Mouse (Mus musculus) ovary, adult 18-20 months (tissue): Measurements from ENCODE around the gene Ush1g.

Experiments used
- DNase-seq: peaks from one replicate; pipeline ENCODE4 v3.0.0; 2022; ENCODE audit warnings: low spot score, mixed read lengths

Gene Ush1g

GRCm38 (mm10) chr11:115334531-115334930 lies 12.7 kb upstream of the Ush1g start, which contains the start of gene Otop3:
TSS of gene Otop3 (plus strand) at chr11:115334731.
- no peak for DNase-seq

GRCm38 (mm10) chr11:115329339-115329738 lies 7.5 kb upstream of the Ush1g start:
- no peak for DNase-seq

- DNase-seq = no peak
Observed at GRCm38 (mm10) chr11:115326730-115327129, 4.9 kb upstream of the Ush1g start.

GRCm38 (mm10) chr11:115323354-115323753 lies 1.5 kb upstream of the Ush1g start:
- DNase-seq = no peak

GRCm38 (mm10) chr11:115319704-115320383 lies 2.0 kb downstream of the Ush1g start:
- no peak for DNase-seq

- peak; percentile 58 for DNase-seq
Observed at GRCm38 (mm10) chr11:115318245-115319027, 3.4 kb downstream of the Ush1g start.

- no peak for DNase-seq
Observed at GRCm38 (mm10) chr11:115317204-115317603, 4.6 kb downstream of the Ush1g start.

GRCm38 (mm10) chr11:115314249-115314648 lies 7.6 kb downstream of the Ush1g start:
- no peak for DNase-seq

- no peak for DNase-seq
Observed at GRCm38 (mm10) chr11:115308781-115309180, 13.1 kb downstream of the Ush1g start.

- no peak for DNase-seq
Observed at GRCm38 (mm10) chr11:115306863-115307262, 15.0 kb downstream of the Ush1g start, which contains the start of gene Otop2. TSS of gene Otop2 (plus strand) at chr11:115307163.

- DNase-seq = no peak
Observed at GRCm38 (mm10) chr11:115303167-115303566, 18.7 kb downstream of the Ush1g start.

GRCm38 (mm10) chr11:115301351-115301750 lies 20.5 kb downstream of the Ush1g start:
- DNase-seq = no peak

GRCm38 (mm10) chr11:115300745-115301144 lies 21.1 kb downstream of the Ush1g start:
- DNase-seq = no peak

GRCm38 (mm10) chr11:115298160-115298559 lies 23.7 kb downstream of the Ush1g start:
- no peak for DNase-seq

- DNase-seq = peak; percentile 75
Observed at GRCm38 (mm10) chr11:115297214-115297826, 24.5 kb downstream of the Ush1g start, which contains the start of gene Fads6. TSS of gene Fads6 (minus strand) at chr11:115297663.

- DNase-seq = no peak
Observed at GRCm38 (mm10) chr11:115296471-115297210, 25.2 kb downstream of the Ush1g start.

- no peak for DNase-seq
Observed at GRCm38 (mm10) chr11:115295939-115296338, 25.9 kb downstream of the Ush1g start.

- no peak for DNase-seq
Observed at GRCm38 (mm10) chr11:115292631-115293375, 29.0 kb downstream of the Ush1g start.

GRCm38 (mm10) chr11:115291503-115291902 lies 30.3 kb downstream of the Ush1g start:
- DNase-seq = no peak

- DNase-seq = peak; percentile 72
Observed at GRCm38 (mm10) chr11:115290919-115291318, 30.9 kb downstream of the Ush1g start.

GRCm38 (mm10) chr11:115290314-115290713 lies 31.5 kb downstream of the Ush1g start:
- DNase-seq = no peak
